Mouse (Mus musculus) kidney, adult 2 months (tissue): Measurements from ENCODE around the gene Ninj2. TPM values are rescaled to one million over a fixed set of nuclear protein-coding genes. Genes with fewer than 3 reads are reported as not detected.
A peak's percentile ranks its signal among the peaks of the same experiment; 100 is the strongest.

ENCODE experiments used
- DNase-seq: peaks from one replicate; pipeline ENCODE4 v3.0.0; 2021
- H3K27ac ChIP-seq: fragments of 200-500 bp; 2 replicates; pipeline ENCODE4 v1.5.1; 2012; ENCODE audit warnings: low read depth, low read length, control low read depth, inconsistent platforms; ENCODE audit not compliant: insufficient read depth
- H3K27me3 ChIP-seq: fragments of 200-500 bp; replicated peaks from 2 replicates; pipeline ENCODE4 v1.6.1; 2012; ENCODE audit warnings: mild to moderate bottlenecking, moderate library complexity, low read length, inconsistent platforms; ENCODE audit not compliant: control insufficient read depth, insufficient read depth
- H3K36me3 ChIP-seq: fragments of 200-500 bp; 2 replicates; pipeline ENCODE4 v1.6.1; 2012; ENCODE audit warnings: mild to moderate bottlenecking, moderate library complexity, low read length, inconsistent platforms; ENCODE audit not compliant: control insufficient read depth, insufficient read depth
- H3K4me1 ChIP-seq: fragments of 200-500 bp; 2 replicates; pipeline ENCODE4 v1.6.1; 2011; ENCODE audit warnings: low read length; ENCODE audit not compliant: control insufficient read depth, insufficient read depth
- H3K4me3 ChIP-seq: fragments of 200-500 bp; 2 replicates; pipeline ENCODE4 v1.5.1; 2011; ENCODE audit warnings: mild to moderate bottlenecking, low read depth, low read length, control low read depth; ENCODE audit not compliant: insufficient read depth
- CTCF ChIP-seq: fragments of 200-500 bp; conservative IDR thresholded peaks from 2 replicates; pipeline ENCODE4 v1.5.1; 2011; ENCODE audit warnings: low read depth, mild to moderate bottlenecking, control low read depth, low read length, moderate library complexity, mixed read lengths; ENCODE audit not compliant: insufficient read depth, insufficient read length
- POLR2A ChIP-seq: fragments of 200-500 bp; IDR thresholded peaks from one replicate; pipeline ENCODE4 v1.6.1; 2011; ENCODE audit warnings: low read depth, low read length, control low read depth
- WGBS: fragments of 180-500 bp; shearing (Covaris S2); methylation state at CpG from one replicate; pipeline ENCODE4 v1.1.7; 2018; 5-methylcytosine and 5-hydroxymethylcytosine counted together
- polyA plus RNA-seq: library from polyadenylated mRNA; depleted of rRNA; stranded (reverse); fragments of >200 nt; gene quantifications from 2 replicates; pipeline ENCODE4 v1.2.3, GENCODE M21; 2012

The Ninj2 gene
- polyA plus RNA-seq, 1 experiment: not detected

- TF ChIP-seq POLR2A (no peak), CTCF (no peak)
- no peaks in the 10 kb centered on the region for H3K4me1 ChIP-seq
- WGBS: 86% methylated on average over 7 of the region's 7 CpGs
- no peak for DNase-seq
- H3K36me3 ChIP-seq: no peaks in the 10 kb centered on the region
- H3K27ac ChIP-seq: peak overlapping the region; percentile 33; the same call in 1 of the 2 replicates
- H3K4me3 ChIP-seq: no peak overlapping the region
- no peaks in the 10 kb centered on the region for H3K27me3 ChIP-seq
These were observed 98.4 kb downstream of the Ninj2 start for GRCm38 (mm10) chr6:120191396-120192170.

- TF ChIP-seq POLR2A (no peak), CTCF (no peak)
- Histone ChIP-seq H3K4me3 (no peak overlapping the region), H3K4me1 (no peaks in the 10 kb centered on the region), H3K27me3 (no peaks in the 10 kb centered on the region), H3K27ac (peak overlapping the region; percentile 33; the same call in 1 of the 2 replicates), H3K36me3 (no peaks in the 10 kb centered on the region)
- WGBS: 34% methylated on average over 15 of the region's 15 CpGs
- DNase-seq: peak; percentile 78
These were observed 99.2 kb downstream of the Ninj2 start for GRCm38 (mm10) chr6:120192211-120192870.

GRCm38 (mm10) chr6:120193174-120193573 lies 100.0 kb downstream of the Ninj2 start:
- Histone ChIP-seq H3K36me3 (no peaks in the 10 kb centered on the region), H3K4me1 (no peaks in the 10 kb centered on the region), H3K4me3 (no peak overlapping the region), H3K27ac (no peak overlapping the region), H3K27me3 (no peaks in the 10 kb centered on the region)
- 22% methylated on average over 5 of the region's 5 CpGs for WGBS
- no peak for TF ChIP-seq POLR2A
- TF ChIP-seq CTCF: peak; percentile 97
- DNase-seq: peak; percentile 89

GRCm38 (mm10) chr6:120193793-120194192 lies 100.6 kb downstream of the Ninj2 start:
- Histone ChIP-seq H3K27ac (no peak overlapping the region), H3K36me3 (no peaks in the 10 kb centered on the region), H3K27me3 (no peaks in the 10 kb centered on the region), H3K4me1 (no peaks in the 10 kb centered on the region), H3K4me3 (no peak overlapping the region)
- 87% methylated on average over 1 of the region's 1 CpGs for WGBS
- DNase-seq: no peak
- no peak for TF ChIP-seq POLR2A
- no peak for TF ChIP-seq CTCF

- H3K27ac ChIP-seq: no peak overlapping the region
- H3K4me1 ChIP-seq: no peaks in the 10 kb centered on the region
- WGBS: 76% methylated on average over 10 of the region's 10 CpGs
- no peak for DNase-seq
- no peak for TF ChIP-seq CTCF
- no peak for TF ChIP-seq POLR2A
- H3K27me3 ChIP-seq: no peaks in the 10 kb centered on the region
- H3K36me3 ChIP-seq: no peaks in the 10 kb centered on the region
- no peak overlapping the region for H3K4me3 ChIP-seq
These were observed 101.2 kb downstream of the Ninj2 start for GRCm38 (mm10) chr6:120194305-120194704.

- DNase-seq: peak; percentile 56
- WGBS: 37% methylated on average over 7 of the region's 7 CpGs
These were observed 101.8 kb downstream of the Ninj2 start for GRCm38 (mm10) chr6:120194963-120195362.

GRCm38 (mm10) chr6:120196837-120197236 lies 103.7 kb downstream of the Ninj2 start:
- no peak overlapping the region for H3K4me3 ChIP-seq
- TF ChIP-seq CTCF (peak; percentile 45; the same call in 1 of the 2 replicates), POLR2A (no peak)
- H3K36me3 ChIP-seq: no peaks in the 10 kb centered on the region
- H3K4me1 ChIP-seq: no peaks in the 10 kb centered on the region
- no peak overlapping the region for H3K27ac ChIP-seq
- peak; percentile 57 for DNase-seq
- no peaks in the 10 kb centered on the region for H3K27me3 ChIP-seq
- WGBS: 37% methylated on average over 2 of the region's 2 CpGs

More at GRCm38 (mm10) chr6:120194963-120195362, 101.8 kb downstream of the Ninj2 start:
- H3K4me3 ChIP-seq: no peak overlapping the region
- H3K4me1 ChIP-seq: no peaks in the 10 kb centered on the region
- TF ChIP-seq CTCF (no peak), POLR2A (no peak)
- no peaks in the 10 kb centered on the region for H3K27me3 ChIP-seq
- no peaks in the 10 kb centered on the region for H3K36me3 ChIP-seq
- H3K27ac ChIP-seq: no peak overlapping the region
